Mouse (Mus musculus) lung, postnatal 0 days (tissue): ENCODE results near the gene Klhl23. TPM values are rescaled to one million over a fixed set of nuclear protein-coding genes. Genes with fewer than 3 reads are reported as not detected.
A peak's percentile ranks its signal among the peaks of the same experiment; 100 is the strongest.

Source experiments
- ATAC-seq: fragments of 200-750 bp; cut with Nextera tagmentation; 2 replicates; pipeline ENCODE4 v1.8.0; 2017; ENCODE audit warnings: moderate library complexity
- DNase-seq: peaks from one replicate; pipeline ENCODE4 v3.0.0-alpha.2; 2016; ENCODE audit warnings: low spot score
- H3K27ac ChIP-seq: fragments of 300-500 bp; sonication (generic); 2 replicates; pipeline ENCODE4 v1.5.1; 2014; ENCODE audit warnings: antibody characterized with exemption, mild to moderate bottlenecking, low read length, mixed read lengths
- H3K27me3 ChIP-seq: fragments of 300-500 bp; sonication (generic); replicated peaks from 2 replicates; pipeline ENCODE4 v1.6.1; 2014; ENCODE audit warnings: low read length, mixed read lengths; ENCODE audit not compliant: insufficient read depth
- H3K36me3 ChIP-seq: fragments of 300-500 bp; sonication (generic); 2 replicates; pipeline ENCODE4 v1.6.1; 2014; ENCODE audit warnings: low read length, mixed read lengths; ENCODE audit not compliant: insufficient read depth
- H3K4me1 ChIP-seq: fragments of 300-500 bp; sonication (generic); 2 replicates; pipeline ENCODE4 v1.6.1; 2014; ENCODE audit warnings: antibody characterized with exemption, low read depth, low read length, mixed read lengths; ENCODE audit not compliant: insufficient read depth
- H3K4me2 ChIP-seq: fragments of 300-500 bp; sonication (generic); replicated peaks from 2 replicates; pipeline ENCODE4 v1.6.1; 2014; ENCODE audit warnings: low read depth, mild to moderate bottlenecking, low read length, moderate library complexity, mixed read lengths
- H3K4me3 ChIP-seq: fragments of 300-500 bp; sonication (generic); 2 replicates; pipeline ENCODE4 v1.5.1; 2014; ENCODE audit warnings: low read depth, low read length
- H3K9ac ChIP-seq: fragments of 300-500 bp; sonication (generic); replicated peaks from 2 replicates; pipeline ENCODE4 v1.6.1; 2014; ENCODE audit warnings: low read depth, mild to moderate bottlenecking
- H3K9me3 ChIP-seq: fragments of 300-500 bp; sonication (generic); 2 replicates; pipeline ENCODE4 v1.6.1; 2016; ENCODE audit warnings: low read length, mixed read lengths
- CTCF ChIP-seq: IDR thresholded peaks from 2 replicates; pipeline ENCODE4 v1.5.1; 2016; ENCODE audit warnings: antibody characterized with exemption, mild to moderate bottlenecking
- EP300 ChIP-seq: IDR thresholded peaks from 2 replicates; pipeline ENCODE4 v1.6.1; 2016; ENCODE audit warnings: antibody characterized with exemption, mild to moderate bottlenecking, control low read depth
- WGBS: fragments of 180-500 bp; shearing (Covaris S2); extraction: QIAGEN DNeasy Blood & Tissue Kit; methylation state at CpG from one replicate; pipeline ENCODE4 v1.1.7; 2014; 5-methylcytosine and 5-hydroxymethylcytosine counted together
- polyA plus RNA-seq: library from polyadenylated mRNA; unstranded; fragments of >200 nt; fragmentation: Nextera tagmentation; extraction: Ambion mirVana; gene quantifications from 2 replicates; pipeline ENCODE4 v1.2.1, GENCODE M21; 2015

The Klhl23 gene
- polyA plus RNA-seq, 1 experiment from 2014 or later: 30.3 TPM

- no peak overlapping the region for H3K4me3 ChIP-seq
- peak; percentile 32; the same call in 1 of the 2 replicates for TF ChIP-seq EP300
- no peak for TF ChIP-seq CTCF
- ATAC-seq (no peak), DNase-seq (peak; percentile 40)
- H3K36me3 ChIP-seq: no peaks in the 10 kb centered on the region
- H3K27ac ChIP-seq: no peak overlapping the region
- no peaks in the 10 kb centered on the region for H3K4me1 ChIP-seq
- 47% methylated on average over 2 of the region's 2 CpGs for WGBS
- H3K9me3 ChIP-seq: no peaks in the 10 kb centered on the region
- no peak overlapping the region for H3K4me2 ChIP-seq
- no peak overlapping the region for H3K9ac ChIP-seq
- H3K27me3 ChIP-seq: no peaks in the 10 kb centered on the region
These were observed 4.6 kb downstream of the Klhl23 start for GRCm38 (mm10) chr2:69826380-69826779.

DNA sequence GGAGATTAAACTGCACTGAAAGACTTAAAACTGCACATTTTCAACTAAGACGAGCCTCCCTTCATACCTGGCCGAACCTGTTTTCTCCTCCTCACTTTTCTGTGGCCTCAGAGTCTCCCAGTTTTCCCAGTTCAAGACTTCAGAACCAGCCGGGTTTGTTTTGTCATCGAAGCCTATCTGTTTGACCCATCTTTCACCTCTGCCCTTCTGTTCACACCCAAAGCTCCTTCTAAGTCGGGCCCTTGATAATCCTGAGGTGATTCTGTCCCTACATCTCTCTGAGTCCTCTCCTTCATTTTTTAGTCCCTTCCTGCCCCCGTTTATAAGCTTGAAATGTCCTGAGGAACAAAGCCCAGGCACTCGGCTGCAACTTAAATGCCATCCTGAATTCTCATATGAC lies 6.3 kb downstream of the Klhl23 start:
- Histone ChIP-seq H3K4me3 (no peak overlapping the region), H3K27me3 (no peaks in the 10 kb centered on the region), H3K27ac (no peak overlapping the region), H3K9me3 (no peaks in the 10 kb centered on the region), H3K4me1 (no peaks in the 10 kb centered on the region), H3K4me2 (no peak overlapping the region), H3K9ac (no peak overlapping the region), H3K36me3 (no peaks in the 10 kb centered on the region)
- TF ChIP-seq EP300: no peak
- TF ChIP-seq CTCF: no peak
- 29% methylated on average over 7 of the region's 7 CpGs for WGBS
- ATAC-seq (no peak), DNase-seq (no peak)

DNA sequence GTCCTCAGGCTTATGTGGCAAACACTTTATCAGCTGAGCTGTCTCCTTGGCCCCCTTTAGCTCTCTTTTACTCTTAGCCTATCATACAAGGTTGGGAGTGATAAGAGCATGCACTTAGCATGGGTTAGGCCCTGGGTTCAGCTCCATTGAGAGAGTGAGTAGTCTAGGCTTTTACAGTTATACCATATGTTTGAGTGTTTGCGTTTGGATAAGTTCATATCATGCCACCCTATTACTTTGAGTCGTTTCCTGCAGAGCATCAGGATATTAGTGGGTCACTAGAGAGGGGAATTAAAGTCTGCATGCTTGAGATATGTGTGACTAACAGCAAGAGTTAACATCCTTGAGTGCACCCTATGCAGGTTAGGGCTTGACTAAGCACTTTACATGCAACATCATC lies 7.9 kb downstream of the Klhl23 start:
- Histone ChIP-seq H3K9me3 (no peaks in the 10 kb centered on the region), H3K4me3 (no peak overlapping the region), H3K27ac (no peak overlapping the region), H3K4me2 (no peak overlapping the region), H3K4me1 (no peaks in the 10 kb centered on the region), H3K36me3 (no peaks in the 10 kb centered on the region), H3K9ac (no peak overlapping the region), H3K27me3 (no peaks in the 10 kb centered on the region)
- DNase-seq: no peak
- 70% methylated on average over 2 of the region's 2 CpGs for WGBS
- no peak for ATAC-seq
- no peak for TF ChIP-seq CTCF

- ATAC-seq (no peak), DNase-seq (no peak)
- Histone ChIP-seq H3K4me2 (no peak overlapping the region), H3K9me3 (no peaks in the 10 kb centered on the region), H3K4me1 (no peaks in the 10 kb centered on the region), H3K27me3 (no peaks in the 10 kb centered on the region), H3K36me3 (no peaks in the 10 kb centered on the region), H3K9ac (no peak overlapping the region), H3K4me3 (no peak overlapping the region), H3K27ac (no peak overlapping the region)
- 86% methylated on average over 8 of the region's 8 CpGs for WGBS
- TF ChIP-seq CTCF (no peak), EP300 (no peak)
These were observed 8.4 kb downstream of the Klhl23 start for GRCm38 (mm10) chr2:69830116-69830515.

- no peaks in the 10 kb centered on the region for H3K27me3 ChIP-seq
- no peaks in the 10 kb centered on the region for H3K36me3 ChIP-seq
- H3K9ac ChIP-seq: no peak overlapping the region
- DNase-seq (no peak), ATAC-seq (no peak)
- H3K4me3 ChIP-seq: no peak overlapping the region
- H3K4me2 ChIP-seq: no peak overlapping the region
- no peaks in the 10 kb centered on the region for H3K9me3 ChIP-seq
- TF ChIP-seq CTCF (no peak), EP300 (no peak)
- H3K27ac ChIP-seq: no peak overlapping the region
- WGBS: 68% methylated on average over 7 of the region's 7 CpGs
- H3K4me1 ChIP-seq: no peaks in the 10 kb centered on the region
These were observed 15.7 kb downstream of the Klhl23 start for GRCm38 (mm10) chr2:69837244-69837967.

DNA sequence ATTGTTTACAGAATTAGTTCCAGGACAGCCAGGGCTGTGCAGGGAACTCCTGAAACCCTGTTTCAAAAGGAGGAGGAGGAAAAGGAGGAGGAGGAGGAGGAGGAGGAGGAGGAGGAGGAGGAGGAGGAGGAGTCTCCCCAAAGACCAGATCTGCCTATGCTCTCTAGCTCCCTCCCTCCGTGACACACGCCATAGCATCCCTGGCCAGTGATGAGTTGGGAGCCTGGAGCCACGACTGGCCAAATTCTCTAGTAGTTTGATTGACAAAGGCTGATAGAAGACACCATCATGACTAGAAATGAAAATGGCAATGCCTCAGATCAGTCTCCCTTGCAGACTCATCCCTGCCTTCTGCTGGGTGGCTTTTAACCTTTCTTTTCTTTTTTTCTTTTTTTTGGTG lies 16.3 kb downstream of the Klhl23 start:
- ATAC-seq: no peak
- WGBS: 45% methylated on average over 3 of the region's 3 CpGs

GRCm38 (mm10) chr2:69838707-69839106 lies 17.0 kb downstream of the Klhl23 start:
- H3K4me2 ChIP-seq: no peak overlapping the region
- peak; percentile 15 for DNase-seq
- no peak overlapping the region for H3K4me3 ChIP-seq
- H3K27me3 ChIP-seq: no peaks in the 10 kb centered on the region
- no peak overlapping the region for H3K27ac ChIP-seq
- no peaks in the 10 kb centered on the region for H3K9me3 ChIP-seq
- no peak for TF ChIP-seq EP300
- H3K4me1 ChIP-seq: no peaks in the 10 kb centered on the region
- no peak for ATAC-seq
- no peaks in the 10 kb centered on the region for H3K36me3 ChIP-seq
- H3K9ac ChIP-seq: no peak overlapping the region

More for the DNA sequence above, 16.3 kb downstream of the Klhl23 start:
- TF ChIP-seq CTCF (no peak; the same call in 1 of the 2 replicates), EP300 (no peak)
- H3K9me3 ChIP-seq: no peaks in the 10 kb centered on the region
- H3K4me3 ChIP-seq: no peak overlapping the region
- no peak for DNase-seq
- no peak overlapping the region for H3K9ac ChIP-seq
- H3K27ac ChIP-seq: no peak overlapping the region
- H3K36me3 ChIP-seq: no peaks in the 10 kb centered on the region
- no peaks in the 10 kb centered on the region for H3K4me1 ChIP-seq
- H3K4me2 ChIP-seq: no peak overlapping the region
- no peaks in the 10 kb centered on the region for H3K27me3 ChIP-seq
